Mouse (Mus musculus): ENCODE measurements around the gene Arl4c.

GRCm38 (mm10) chr1:88694353-88694752 lies 7.7 kb downstream of the Arl4c start:
- TF ChIP-seq FLI1 (IDR thresholded peaks at IDR 0.05; ENCODE audit: low read length) (no peak), GATA1 (IDR thresholded peaks at IDR 0.05; ENCODE audit: borderline replicate concordance, low read length) (no peak)
